Mouse (Mus musculus): ENCODE results near the gene Tbc1d9.

GRCm38 (mm10) chr8:83239341-83239740 is 74.2 kb downstream of the Tbc1d9 start:
- TF ChIP-seq CTCF (IDR thresholded peaks at IDR 0.05; ENCODE audit: low read depth) (no peak), EP300 (IDR thresholded peaks at IDR 0.05; ENCODE audit: low read depth) (no peak)

All from heart, postnatal 0 days (tissue).